Mouse (Mus musculus): ENCODE results near the gene Mrpl38. TPM values are rescaled to one million over a fixed set of nuclear protein-coding genes. Genes with fewer than 3 reads are reported as not detected.

The Mrpl38 gene
- polyA plus RNA-seq, 1 experiment from 2014 or later = 110 TPM

DNA sequence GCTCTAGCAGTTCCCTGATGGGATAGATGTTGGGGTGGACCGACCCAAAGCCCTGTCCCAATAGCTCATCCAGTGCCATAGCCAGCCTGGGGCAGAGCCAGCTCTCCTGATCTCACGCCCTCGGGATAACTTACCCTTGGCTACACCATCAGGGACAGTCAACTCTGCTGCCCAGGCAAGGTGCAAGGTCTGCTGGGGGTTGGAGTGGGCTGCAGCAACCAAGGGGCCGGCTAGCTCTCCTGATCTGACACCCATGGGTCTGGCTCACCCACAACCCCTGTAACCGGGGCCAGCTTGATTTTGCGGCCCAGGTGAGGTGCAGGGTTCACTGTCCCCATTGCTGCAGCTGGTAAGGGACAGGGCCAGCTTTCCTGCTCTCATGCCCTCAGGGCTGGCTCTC, 47.1 kb downstream of the Mrpl38 start:
- WGBS = 85% methylated on average over 6 of the region's 6 CpGs
- Histone ChIP-seq H3K27me3 (replicated peaks; ENCODE audit: control insufficient read depth, insufficient read depth, low read length) (no peaks in the 10 kb centered on the region), H3K4me1 (ENCODE audit: control insufficient read depth, insufficient read depth, low read length) (0 out of 2 replicates have a peak, but pooled peaks cover 2% of the 10 kb centered on the region), H3K27ac (ENCODE audit: low read length) (no peak overlapping the region), H3K36me3 (ENCODE audit: control insufficient read depth, insufficient read depth, low read length) (no peaks in the 10 kb centered on the region), H3K4me2 (ENCODE audit: low read depth, low read length) (no peak overlapping the region), H3K9me3 (ENCODE audit: control insufficient read depth, low read length) (peaks cover 2% of the 10 kb centered on the region), H3K9ac (ENCODE audit: low read depth, low read length) (no peak overlapping the region), H3K4me3 (ENCODE audit: low read length) (no peak overlapping the region)
- no peak for ATAC-seq

DNA sequence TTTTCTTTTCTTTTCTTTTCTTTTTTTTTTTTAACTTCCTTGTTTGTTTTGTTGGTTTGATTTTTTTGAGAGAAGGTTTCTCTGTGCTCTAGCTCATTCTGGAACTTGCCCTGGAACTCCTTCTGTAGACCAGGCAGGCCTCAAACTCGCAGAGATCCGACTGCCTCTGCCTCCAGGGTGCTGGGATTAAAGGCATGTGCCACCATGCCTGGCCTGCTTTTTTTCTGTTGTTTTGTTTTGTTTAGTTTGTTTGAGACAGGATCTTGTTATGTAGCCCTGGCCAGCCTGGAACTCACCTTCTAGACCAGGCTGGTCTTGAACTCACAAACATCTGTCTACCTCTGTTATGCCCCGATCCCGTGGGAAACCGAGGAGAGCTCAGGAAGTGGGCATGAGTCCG, 49.1 kb downstream of the Mrpl38 start:
- no peak for ATAC-seq
- Histone ChIP-seq H3K4me3 (ENCODE audit: low read length) (no peak overlapping the region), H3K27ac (ENCODE audit: low read length) (no peak overlapping the region), H3K9me3 (ENCODE audit: control insufficient read depth, low read length) (no peaks in the 10 kb centered on the region), H3K9ac (ENCODE audit: low read depth, low read length) (no peak overlapping the region), H3K4me1 (ENCODE audit: control insufficient read depth, insufficient read depth, low read length) (peaks cover 17% of the 10 kb centered on the region), H3K27me3 (replicated peaks; ENCODE audit: control insufficient read depth, insufficient read depth, low read length) (no peaks in the 10 kb centered on the region), H3K36me3 (ENCODE audit: control insufficient read depth, insufficient read depth, low read length) (no peaks in the 10 kb centered on the region), H3K4me2 (ENCODE audit: low read depth, low read length) (no peak overlapping the region)
- WGBS = 93% methylated on average over 6 of the region's 6 CpGs

DNA sequence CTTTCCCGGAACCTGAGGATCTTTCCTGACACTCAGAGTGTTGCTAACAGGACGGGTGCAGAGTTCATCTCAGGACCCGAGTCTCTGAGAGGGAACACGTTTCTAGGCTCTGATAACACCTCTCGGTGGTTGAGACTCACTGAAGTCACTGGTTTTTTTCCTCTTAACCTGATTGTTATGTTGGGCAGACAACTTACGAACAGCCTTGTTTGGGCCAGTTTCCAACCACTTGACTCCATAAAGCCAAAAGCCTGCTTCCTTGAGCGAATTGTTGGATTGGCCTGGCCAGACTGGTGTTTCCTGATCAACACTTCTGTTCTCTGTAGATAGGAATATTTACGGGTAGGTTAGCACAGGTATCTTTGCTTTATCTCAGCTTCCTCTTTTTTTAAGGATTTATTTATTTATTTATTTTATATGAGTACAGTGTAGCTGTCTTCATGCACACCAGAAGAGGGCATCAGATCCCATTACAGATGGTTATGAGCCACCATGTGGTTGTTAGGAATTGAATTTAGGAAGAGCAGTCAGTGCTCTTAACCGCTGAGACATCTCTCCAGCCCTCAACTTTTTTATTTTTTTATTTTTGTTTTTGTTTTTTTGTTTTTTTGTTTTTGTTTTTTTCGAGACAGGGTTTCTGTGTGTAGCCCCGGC, 49.8 kb downstream of the Mrpl38 start:
- Histone ChIP-seq H3K9me3 (ENCODE audit: control insufficient read depth, low read length) (no peaks in the 10 kb centered on the region), H3K4me3 (ENCODE audit: low read length) (no peak overlapping the region), H3K27me3 (replicated peaks; ENCODE audit: control insufficient read depth, insufficient read depth, low read length) (no peaks in the 10 kb centered on the region), H3K27ac (ENCODE audit: low read length) (peak overlapping the region; percentile 90; the same call in 1 of the 2 replicates), H3K36me3 (ENCODE audit: control insufficient read depth, insufficient read depth, low read length) (no peaks in the 10 kb centered on the region), H3K4me1 (ENCODE audit: control insufficient read depth, insufficient read depth, low read length) (peaks cover 17% of the 10 kb centered on the region), H3K4me2 (ENCODE audit: low read depth, low read length) (no peak overlapping the region), H3K9ac (ENCODE audit: low read depth, low read length) (0 out of 2 replicates have a peak overlapping the region, but pooled peaks have one; percentile 1)
- 73% methylated on average over 11 of the region's 11 CpGs for WGBS
- ATAC-seq = no peak

DNA sequence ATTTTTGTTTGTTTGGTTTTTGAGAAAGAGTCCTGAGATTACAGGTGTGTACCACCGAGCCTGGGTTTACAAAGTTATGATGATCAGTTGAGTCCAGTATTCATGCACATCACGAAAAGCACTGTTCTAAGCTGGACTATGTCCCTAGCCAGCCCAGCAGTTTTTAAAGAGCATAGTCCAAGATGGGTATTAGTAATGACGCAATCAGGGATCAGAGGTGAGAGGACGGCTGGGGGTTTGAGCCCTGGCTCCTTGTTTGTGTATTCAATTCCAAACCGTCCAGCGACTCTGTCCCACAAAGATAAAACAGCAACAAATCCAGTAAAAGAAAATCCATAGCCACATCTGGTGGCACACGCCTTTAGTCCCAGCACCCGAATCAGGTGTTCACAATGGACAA, 50.5 kb downstream of the Mrpl38 start:
- ATAC-seq = peak; percentile 25; the same call in 1 of the 2 replicates

DNA sequence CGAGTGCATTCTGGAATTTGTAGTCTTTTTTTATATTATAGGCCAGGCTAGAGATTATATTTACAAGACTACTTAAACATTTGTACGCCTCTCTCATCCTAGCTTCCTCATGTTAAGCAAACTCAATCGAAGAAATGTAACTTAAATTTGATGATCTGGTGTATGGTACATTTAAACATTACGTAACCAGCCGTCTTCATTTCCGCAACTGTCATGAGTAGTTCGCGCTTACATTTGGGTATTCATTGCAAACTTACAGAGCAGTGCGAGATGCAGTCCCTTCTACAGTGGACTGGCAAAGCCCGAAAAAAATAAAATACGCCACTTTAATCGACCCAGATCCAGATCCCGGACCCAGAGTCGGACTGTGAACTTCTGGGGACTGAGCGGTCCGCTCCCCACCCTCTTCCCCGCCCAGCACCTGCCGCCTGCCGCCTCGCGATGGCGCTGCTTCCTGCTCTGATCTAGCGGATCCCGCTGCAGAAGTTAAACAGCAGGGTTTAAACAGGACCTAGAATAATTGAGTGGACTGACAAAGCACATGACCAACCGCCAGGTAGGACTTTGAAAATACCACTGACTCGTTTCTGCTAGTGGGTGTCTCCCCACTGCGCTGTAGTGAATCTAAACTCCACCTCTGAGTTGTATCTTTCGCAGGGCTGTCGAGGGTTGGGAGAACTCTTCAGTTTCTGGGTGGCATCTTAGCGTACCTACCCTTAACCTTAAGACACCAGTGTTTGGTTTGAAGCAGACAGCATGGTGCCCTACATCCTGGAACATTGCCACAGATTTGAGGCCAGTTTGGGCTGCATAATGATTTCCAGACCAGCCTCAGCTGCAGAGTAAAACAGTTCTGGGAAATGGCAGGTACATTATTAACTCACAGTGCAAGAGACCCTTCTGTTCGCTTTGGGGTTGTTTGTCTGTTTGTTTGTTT, 51.2 kb downstream of the Mrpl38 start:
- Histone ChIP-seq H3K27me3 (replicated peaks; ENCODE audit: control insufficient read depth, insufficient read depth, low read length) (no peaks in the 10 kb centered on the region), H3K36me3 (ENCODE audit: control insufficient read depth, insufficient read depth, low read length) (peaks cover 11% of the 10 kb centered on the region), H3K9ac (ENCODE audit: low read depth, low read length) (peak overlapping the region; percentile 65), H3K4me2 (ENCODE audit: low read depth, low read length) (peak overlapping the region; percentile 54), H3K4me3 (ENCODE audit: low read length) (peak overlapping the region; percentile 55), H3K4me1 (ENCODE audit: control insufficient read depth, insufficient read depth, low read length) (peaks cover 17% of the 10 kb centered on the region), H3K9me3 (ENCODE audit: control insufficient read depth, low read length) (no peaks in the 10 kb centered on the region), H3K27ac (ENCODE audit: low read length) (peak overlapping the region; percentile 90)
- WGBS = 2% methylated on average over 31 of the region's 31 CpGs
- peak; percentile 83 for ATAC-seq

More for the DNA sequence above, 50.5 kb downstream of the Mrpl38 start:
- peaks cover 17% of the 10 kb centered on the region for H3K4me1 ChIP-seq (ENCODE audit: control insufficient read depth, insufficient read depth, low read length)
- peaks cover 6% of the 10 kb centered on the region for H3K36me3 ChIP-seq (ENCODE audit: control insufficient read depth, insufficient read depth, low read length)
- no peaks in the 10 kb centered on the region for H3K27me3 ChIP-seq (replicated peaks; ENCODE audit: control insufficient read depth, insufficient read depth, low read length)
- H3K4me2 ChIP-seq (ENCODE audit: low read depth, low read length) = peak overlapping the region; percentile 54
- H3K27ac ChIP-seq (ENCODE audit: low read length) = peak overlapping the region; percentile 90
- 62% methylated on average over 8 of the region's 8 CpGs for WGBS
- H3K9me3 ChIP-seq (ENCODE audit: control insufficient read depth, low read length) = no peaks in the 10 kb centered on the region
- H3K9ac ChIP-seq (ENCODE audit: low read depth, low read length) = peak overlapping the region; percentile 1; the same call in 1 of the 2 replicates
- H3K4me3 ChIP-seq (ENCODE audit: low read length) = no peak overlapping the region

DNA sequence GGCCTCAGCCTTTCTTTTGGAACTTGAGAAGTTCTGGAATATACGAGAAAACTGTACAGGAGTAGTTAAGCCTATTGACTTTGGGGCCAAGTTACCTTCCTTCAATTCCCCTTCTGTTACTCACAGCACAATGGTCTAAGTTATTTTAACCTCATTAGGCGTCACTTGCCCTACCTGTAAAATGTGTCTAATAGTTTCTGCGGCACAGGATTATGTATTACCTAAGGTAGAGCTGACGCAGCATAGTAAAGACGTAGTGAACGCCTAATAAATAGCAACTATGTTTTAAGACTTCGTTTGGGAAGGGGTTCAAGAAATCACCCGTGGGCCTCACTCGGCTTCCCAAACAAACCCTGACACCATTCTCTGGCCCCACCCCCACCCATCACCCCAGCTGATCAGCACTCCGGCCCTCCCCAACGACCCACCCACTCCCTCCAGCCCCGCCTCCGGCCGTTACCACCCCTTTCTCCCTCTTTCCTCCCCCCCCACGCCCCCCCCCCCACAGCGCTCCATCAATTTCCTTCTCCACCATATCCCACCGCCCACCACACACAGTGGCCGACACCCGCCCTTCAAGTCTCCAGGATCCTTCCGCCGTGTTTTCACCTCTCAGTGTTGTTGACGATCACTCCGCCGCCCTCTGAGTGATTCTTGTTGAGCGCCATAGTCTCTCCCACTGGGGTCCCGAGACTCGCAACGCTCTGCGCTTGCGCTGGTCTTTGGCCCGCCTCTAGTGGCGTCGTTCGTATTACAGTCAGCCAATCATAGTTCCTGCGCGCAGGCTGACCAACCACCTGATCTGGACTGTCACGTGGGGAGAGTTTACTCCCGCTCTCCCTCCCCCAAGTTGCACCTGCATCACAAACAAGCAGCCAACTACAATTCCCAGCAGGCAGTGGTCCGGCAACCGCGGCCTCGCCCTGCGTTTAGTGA, 52.1 kb downstream of the Mrpl38 start, which contains the start of gene Wbp2:
TSS of gene Wbp2 (minus strand) at position 738 of the 936 bp plus-strand sequence.
- peaks cover 17% of the 10 kb centered on the region for H3K4me1 ChIP-seq (ENCODE audit: control insufficient read depth, insufficient read depth, low read length)
- H3K27me3 ChIP-seq (replicated peaks; ENCODE audit: control insufficient read depth, insufficient read depth, low read length) = no peaks in the 10 kb centered on the region
- H3K4me2 ChIP-seq (ENCODE audit: low read depth, low read length) = peak within 1 kb of the TSS; percentile 75
- H3K36me3 ChIP-seq (ENCODE audit: control insufficient read depth, insufficient read depth, low read length) = peaks cover 13% of the 10 kb centered on the region
- ATAC-seq = peak; percentile 94
- H3K4me3 ChIP-seq (ENCODE audit: low read length) = peak within 1 kb of the TSS; percentile 55
- WGBS = 3% methylated on average over 41 of the region's 43 CpGs
- H3K9ac ChIP-seq (ENCODE audit: low read depth, low read length) = peak within 1 kb of the TSS; percentile 67
- no peaks in the 10 kb centered on the region for H3K9me3 ChIP-seq (ENCODE audit: control insufficient read depth, low read length)
- H3K27ac ChIP-seq (ENCODE audit: low read length) = peak within 1 kb of the TSS; percentile 90

DNA sequence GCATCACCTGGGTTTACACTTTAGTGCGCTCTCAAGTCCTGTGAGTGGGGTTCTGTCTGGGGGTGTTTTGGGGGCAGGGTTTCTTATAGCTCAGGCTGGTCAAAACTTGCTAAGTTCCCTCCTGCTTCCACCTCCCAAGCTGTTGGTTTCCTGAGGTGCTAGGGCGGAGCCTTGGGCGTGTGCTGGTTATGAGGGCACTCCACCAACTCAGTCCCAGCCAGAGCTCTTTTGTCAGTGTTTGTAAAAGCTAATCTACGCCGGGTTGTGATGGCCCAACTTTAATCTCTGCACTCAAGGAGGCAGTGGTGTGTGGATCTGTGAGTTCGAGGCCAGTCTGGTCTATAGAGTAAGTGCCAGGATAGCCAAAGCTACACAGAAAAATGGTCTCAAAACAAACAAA, 54.5 kb downstream of the Mrpl38 start:
- no peak overlapping the region for H3K9ac ChIP-seq (ENCODE audit: low read depth, low read length)
- no peak overlapping the region for H3K4me3 ChIP-seq (ENCODE audit: low read length)
- peaks cover 21% of the 10 kb centered on the region for H3K4me1 ChIP-seq (ENCODE audit: control insufficient read depth, insufficient read depth, low read length)
- no peak overlapping the region for H3K27ac ChIP-seq (ENCODE audit: low read length)
- ATAC-seq = no peak
- no peak overlapping the region for H3K4me2 ChIP-seq (ENCODE audit: low read depth, low read length)
- no peaks in the 10 kb centered on the region for H3K27me3 ChIP-seq (replicated peaks; ENCODE audit: control insufficient read depth, insufficient read depth, low read length)
- peaks cover 25% of the 10 kb centered on the region for H3K36me3 ChIP-seq (ENCODE audit: control insufficient read depth, insufficient read depth, low read length)
- H3K9me3 ChIP-seq (ENCODE audit: control insufficient read depth, low read length) = no peaks in the 10 kb centered on the region
- WGBS = 78% methylated on average over 6 of the region's 6 CpGs

DNA sequence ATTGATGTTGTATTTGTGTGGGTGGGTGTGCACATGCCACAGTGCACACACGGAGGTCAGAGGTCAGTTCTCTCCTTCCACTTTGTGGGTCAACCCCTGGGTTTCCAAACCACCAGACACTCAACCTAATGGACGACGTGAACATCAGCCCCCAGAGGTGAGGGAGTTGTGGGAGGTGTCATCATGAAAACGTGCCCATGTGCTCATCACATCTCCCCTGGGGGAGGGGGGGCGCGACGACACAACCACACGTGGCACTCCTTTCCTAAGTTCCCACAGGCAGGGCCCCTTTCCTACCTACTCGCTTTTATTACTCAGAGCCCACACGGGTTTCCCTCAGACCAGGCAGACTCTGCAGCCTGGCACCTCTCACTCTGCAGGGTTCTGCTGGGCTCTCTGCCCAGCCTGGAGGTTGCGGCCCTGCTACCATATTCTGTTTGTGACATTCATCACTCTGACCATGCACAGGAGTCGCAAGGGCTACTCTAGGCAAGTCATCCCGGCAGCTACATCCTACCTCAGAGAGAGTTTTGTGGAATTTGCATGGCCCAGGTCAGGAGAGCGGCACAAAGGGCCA, 55.5 kb downstream of the Mrpl38 start:
- Histone ChIP-seq H3K9ac (ENCODE audit: low read depth, low read length) (no peak overlapping the region), H3K4me3 (ENCODE audit: low read length) (no peak overlapping the region), H3K27ac (ENCODE audit: low read length) (no peak overlapping the region), H3K4me2 (ENCODE audit: low read depth, low read length) (no peak overlapping the region), H3K36me3 (ENCODE audit: control insufficient read depth, insufficient read depth, low read length) (peaks cover 26% of the 10 kb centered on the region), H3K9me3 (ENCODE audit: control insufficient read depth, low read length) (no peaks in the 10 kb centered on the region), H3K4me1 (ENCODE audit: control insufficient read depth, insufficient read depth, low read length) (peaks cover 30% of the 10 kb centered on the region), H3K27me3 (replicated peaks; ENCODE audit: control insufficient read depth, insufficient read depth, low read length) (no peaks in the 10 kb centered on the region)
- no peak for ATAC-seq
- 88% methylated on average over 14 of the region's 14 CpGs for WGBS
